Mouse (Mus musculus): Measurements from ENCODE around the gene Kcna7.
A peak's percentile ranks its signal among the peaks of the same experiment; 100 is the strongest.

Gene Kcna7

GRCm38 (mm10) chr7:45458748-45459563 lies 53.5 kb downstream of the Kcna7 start:
- peak; percentile 70 for DNase-seq (ENCODE audit: low read depth, low spot score)
